Mouse (Mus musculus): ENCODE measurements at regions not wholly inside any gene's neighbourhood (a gene's known extent, or its start where the extent isn't known, plus 50 kb on each side); places are given as distances from the start of the nearest gene placed in this dataset.

- intact Hi-C loops (cut with DNase I) = no loop called here
- no peak for DNase-seq (ENCODE audit: low spot score in 2 of 2)
Measured at GRCm38 (mm10) chrX:144075241-144075640, 78.3 kb upstream of the A730046J19Rik start.

- no peak for DNase-seq (ENCODE audit: low spot score in 2 of 2)
- intact Hi-C loops (cut with DNase I) = loop anchor here (5.0 to 10.0 kb wide), 2 partner anchors 221 to 1324 kb away; no protein-coding TSS in a partner anchor
Measured at GRCm38 (mm10) chrX:144081146-144081545, 72.3 kb upstream of the A730046J19Rik start.

GRCm38 (mm10) chrX:144098200-144098599 is 55.3 kb upstream of the A730046J19Rik start:
- intact Hi-C loops (cut with DNase I) = no loop called here
- DNase-seq (ENCODE audit: low spot score in 2 of 2) = no peak
